Mouse (Mus musculus) embryonic stem cell, embryonic (primary cell): ENCODE results near the gene Bcl6b.

ENCODE experiments used
- CTCF ChIA-PET, 4 experiments: fragments of 300-600 bp in 2 of 4; fragments of 350-600 bp in 2 of 4; sonication (Branson Sonifier 250); formaldehyde crosslinking; loops; one replicate each; lab custom pipeline; 2022; ENCODE audit warnings: inconsistent platforms in 2 of 4; lab: Charles Lee
- POLR2A ChIA-PET, 4 experiments: fragments of 300-600 bp in 2 of 4; fragments of 350-600 bp in 2 of 4; sonication (Branson Sonifier 250); formaldehyde crosslinking; loops; one replicate each; lab custom pipeline; 2022; ENCODE audit warnings: antibody characterized with exemption in 4 of 4, inconsistent platforms in 1 of 4; lab: Charles Lee

The Bcl6b gene

GRCm38 (mm10) chr11:70225798-70226601, 3.6 kb downstream of the Bcl6b start:
- ChIA-PET POLR2A (interaction anchor here in 3 of 4 experiments (0.5 to 7.4 kb wide), 11 partner anchors 9 to 604 kb away, joined by 3 to 90 read pairs (median 4); partner anchors contain the start of genes 0610010K14Rik (in 2 of the 3), Gm21988 (in 2 of the 3), Rnasek (in 2 of the 3) and Slc16a11 (in 2 of the 3)), CTCF (interaction anchor here in 2 of 4 experiments (0.6 to 1.8 kb wide), 3 partner anchors 10 to 206 kb away, joined by 3 to 5 read pairs (median 3); partner anchors contain the start of genes 0610010K14Rik (in 1 of the 2) and Arrb2 (in 1 of the 2))

GRCm38 (mm10) chr11:70223724-70224123, 5.9 kb downstream of the Bcl6b start:
- ChIA-PET CTCF (no interaction called here), POLR2A (interaction anchor here in 3 of 4 experiments (0.5 to 4.7 kb wide), 6 partner anchors 10 to 559 kb away, joined by 3 to 47 read pairs (median 10); partner anchors contain the start of genes 0610010K14Rik (in 2 of the 3), Gm21988 (in 2 of the 3), Rnasek (in 2 of the 3) and Acadvl (in 1 of the 3))

- POLR2A ChIA-PET = interaction anchor here in 3 of 4 experiments (0.5 to 4.7 kb wide), 39 partner anchors 8 to 447 kb away, joined by 3 to 47 read pairs (median 4); partner anchors contain the start of genes 0610010K14Rik (in 3 of the 3), Slc16a11 (in 3 of the 3), Bcl6b (in 2 of the 3) and Gm21988 (in 2 of the 3)
- CTCF ChIA-PET = interaction anchor here in 3 of 4 experiments (0.5 to 2.4 kb wide), 13 partner anchors 8 to 73 kb away, joined by 3 to 10 read pairs (median 6); partner anchors contain the start of genes Slc16a11 (in 2 of the 3) and 0610010K14Rik (in 1 of the 3)
Observed at GRCm38 (mm10) chr11:70221603-70222500, 7.7 kb downstream of the Bcl6b start.

GRCm38 (mm10) chr11:70220731-70221602, 8.6 kb downstream of the Bcl6b start, which contains the start of gene Slc16a13:
Gene Slc16a13 (minus strand): TSS chr11:70221064.
- ChIA-PET POLR2A (interaction anchor here in 3 of 4 experiments (0.6 to 4.7 kb wide), 37 partner anchors 8 to 418 kb away, joined by 3 to 47 read pairs (median 4); partner anchors contain the start of genes 0610010K14Rik (in 3 of the 3), Bcl6b (in 2 of the 3), Gm21988 (in 2 of the 3) and Rnasek (in 2 of the 3)), CTCF (interaction anchor here in 3 of 4 experiments (0.5 to 2.4 kb wide), 13 partner anchors 8 to 272 kb away, joined by 3 to 10 read pairs (median 5); partner anchors contain the start of gene Slc16a11 (in 2 of the 3))

- CTCF ChIA-PET = interaction anchor here in 3 of 4 experiments (0.8 to 2.4 kb wide), 5 partner anchors 10 to 272 kb away, joined by 3 to 10 read pairs (median 4); no protein-coding TSS in a partner anchor
- POLR2A ChIA-PET = interaction anchor here in 2 of 4 experiments (0.7 to 4.7 kb wide), 19 partner anchors 8 to 224 kb away, joined by 3 to 47 read pairs (median 5); partner anchors contain the start of genes 0610010K14Rik (in 2 of the 2), Bcl6b (in 2 of the 2), Slc16a11 (in 2 of the 2) and Gm21988 (in 1 of the 2)
Observed at GRCm38 (mm10) chr11:70220323-70220722, 9.3 kb downstream of the Bcl6b start.

- CTCF ChIA-PET = interaction anchor here in 1 of 4 experiments (1.1 to 1.6 kb wide), 2 partner anchors 10 to 18 kb away, joined by 4 to 5 read pairs; no protein-coding TSS in a partner anchor
- POLR2A ChIA-PET = interaction anchor here in 2 of 4 experiments (0.9 to 4.7 kb wide), 7 partner anchors 9 to 30 kb away, joined by 3 to 47 read pairs (median 5); partner anchors contain the start of genes 0610010K14Rik (in 1 of the 2), Bcl6b (in 1 of the 2), Gm21988 (in 1 of the 2) and Rnasek (in 1 of the 2)
Observed at GRCm38 (mm10) chr11:70219873-70220272, 9.7 kb downstream of the Bcl6b start.

GRCm38 (mm10) chr11:70218741-70219470, 10.7 kb downstream of the Bcl6b start:
- ChIA-PET CTCF (no interaction called here), POLR2A (interaction anchor here in 1 of 4 experiments (4.7 kb wide), 1 partner anchor 20 kb away, joined by 47 read pairs; the partner anchor contains the start of genes 0610010K14Rik, Gm21988 and Rnasek)

- ChIA-PET CTCF (no interaction called here), POLR2A (interaction anchor here in 2 of 4 experiments (0.6 to 2.6 kb wide), 3 partner anchors 13 to 447 kb away, joined by 3 to 8 read pairs (median 3); partner anchors contain the start of genes Bcl6b (in 1 of the 2), Gm21988 (in 1 of the 2) and Rnasek (in 1 of the 2))
Observed at GRCm38 (mm10) chr11:70218039-70218438, 11.6 kb downstream of the Bcl6b start.

- ChIA-PET POLR2A (interaction anchor here in 3 of 4 experiments (0.6 to 2.6 kb wide), 9 partner anchors 12 to 41 kb away, joined by 3 to 8 read pairs (median 3); partner anchors contain the start of genes 0610010K14Rik (in 1 of the 3) and Bcl6b (in 1 of the 3)), CTCF (interaction anchor here in 3 of 4 experiments (0.9 to 2.2 kb wide), 4 partner anchors 10 to 14 kb away, joined by 3 to 9 read pairs (median 7); partner anchors contain the start of gene Bcl6b (in 1 of the 3))
Observed at GRCm38 (mm10) chr11:70216103-70216502, 13.5 kb downstream of the Bcl6b start.

- ChIA-PET POLR2A (interaction anchor here in 2 of 4 experiments (0.6 to 2.6 kb wide), 6 partner anchors 13 to 22 kb away, joined by 3 to 8 read pairs (median 4); partner anchors contain the start of genes 0610010K14Rik (in 1 of the 2) and Bcl6b (in 1 of the 2)), CTCF (interaction anchor here in 2 of 4 experiments (1.9 to 2.2 kb wide), 2 partner anchors 14 to 15 kb away, joined by 7 to 9 read pairs (median 9); partner anchors contain the start of gene Bcl6b (in 1 of the 2))
Observed at GRCm38 (mm10) chr11:70215301-70215700, 14.3 kb downstream of the Bcl6b start.

- POLR2A ChIA-PET = interaction anchor here in 2 of 4 experiments (1.1 to 2.3 kb wide), 4 partner anchors 7 to 22 kb away, joined by 5 to 7 read pairs (median 6); partner anchors contain the start of gene 0610010K14Rik (in 1 of the 2)
- CTCF ChIA-PET = interaction anchor here in 2 of 4 experiments (1.3 to 5.3 kb wide), 4 partner anchors 13 to 16 kb away, joined by 3 to 51 read pairs (median 18); partner anchors contain the start of gene Bcl6b (in 1 of the 2)
Observed at GRCm38 (mm10) chr11:70214856-70215209, 14.8 kb downstream of the Bcl6b start.

GRCm38 (mm10) chr11:70214191-70214855, 15.3 kb downstream of the Bcl6b start:
- CTCF ChIA-PET = interaction anchor here (0.6 to 5.3 kb wide), 12 partner anchors 8 to 281 kb away, joined by 3 to 51 read pairs (median 6); no protein-coding TSS in a partner anchor

GRCm38 (mm10) chr11:70213736-70214135, 15.9 kb downstream of the Bcl6b start:
- POLR2A ChIA-PET = interaction anchor here in 3 of 4 experiments (0.6 to 2.3 kb wide), 17 partner anchors 9 to 278 kb away, joined by 3 to 7 read pairs (median 4); partner anchors contain the start of genes Dvl2 (in 2 of the 3), 0610010K14Rik (in 1 of the 3), Slc2a4 (in 1 of the 3) and Ybx2 (in 1 of the 3)
- CTCF ChIA-PET = interaction anchor here (0.6 to 5.3 kb wide), 21 partner anchors 8 to 280 kb away, joined by 3 to 51 read pairs (median 4); partner anchors contain the start of gene Slc2a4 (in 1 of the 4)

More at GRCm38 (mm10) chr11:70214191-70214855, 15.3 kb downstream of the Bcl6b start:
- POLR2A ChIA-PET = interaction anchor here in 3 of 4 experiments (1.0 to 2.3 kb wide), 12 partner anchors 8 to 278 kb away, joined by 3 to 7 read pairs (median 5); partner anchors contain the start of genes 0610010K14Rik (in 1 of the 3), Dvl2 (in 1 of the 3), Slc2a4 (in 1 of the 3) and Ybx2 (in 1 of the 3)
